Mouse (Mus musculus): ENCODE measurements around the gene Tdrd9.
"Not testable (repeated sequence)": the region's sequence is repeated elsewhere in the genome, so short reads cannot be mapped to it uniquely, and the experiment has no call there.

The Tdrd9 gene

DNA sequence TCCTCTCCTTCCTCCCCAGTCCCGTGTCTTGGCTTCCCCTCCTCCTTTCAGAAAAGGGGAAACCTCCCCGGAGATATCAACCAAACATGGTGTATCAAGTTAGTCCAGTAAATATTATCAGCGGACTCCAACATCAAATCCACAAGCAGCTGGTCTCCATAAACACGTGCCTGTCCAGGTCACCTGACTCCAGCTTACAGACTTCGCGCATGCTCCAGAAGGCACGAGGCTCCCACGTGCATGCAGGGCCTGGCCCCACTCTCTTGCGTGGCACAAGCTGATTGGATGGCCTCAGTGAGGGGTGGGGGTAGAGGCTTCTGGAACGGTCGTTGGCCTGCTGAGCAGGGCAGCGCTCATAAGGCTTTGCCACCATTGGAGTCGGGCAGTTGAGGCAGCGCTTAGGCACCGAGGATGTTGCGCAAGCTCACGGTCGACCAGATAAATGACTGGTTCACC, at the start of gene Tdrd9:
Gene Tdrd9, plus strand, starts transcription at position 329 of the 456 bp plus-strand sequence.
- no peak for DNase-seq (ENCODE audit: low read depth, low spot score)

DNA sequence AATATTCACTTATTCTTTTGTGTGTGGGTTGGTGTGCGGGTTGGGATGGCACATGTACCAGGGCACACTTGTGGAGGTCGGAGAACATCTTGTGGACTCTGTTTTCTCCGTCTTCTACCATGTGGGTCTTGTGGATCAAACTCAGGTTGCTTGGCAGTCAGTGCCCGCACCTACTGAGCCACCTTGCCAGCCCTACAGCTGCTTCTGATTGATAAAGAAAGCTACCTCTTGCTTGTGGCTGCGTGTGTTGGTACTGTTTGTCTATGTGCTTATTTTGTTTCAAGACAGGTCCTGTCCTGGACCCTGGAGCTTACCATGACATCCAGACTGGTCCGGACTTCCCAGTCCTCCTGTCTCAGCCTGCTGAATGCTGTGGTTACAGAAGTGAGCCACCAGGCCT, 48.2 kb upstream of the Tdrd9 start:
- DNase-seq (ENCODE audit: low read depth, low spot score) = no peak

DNA sequence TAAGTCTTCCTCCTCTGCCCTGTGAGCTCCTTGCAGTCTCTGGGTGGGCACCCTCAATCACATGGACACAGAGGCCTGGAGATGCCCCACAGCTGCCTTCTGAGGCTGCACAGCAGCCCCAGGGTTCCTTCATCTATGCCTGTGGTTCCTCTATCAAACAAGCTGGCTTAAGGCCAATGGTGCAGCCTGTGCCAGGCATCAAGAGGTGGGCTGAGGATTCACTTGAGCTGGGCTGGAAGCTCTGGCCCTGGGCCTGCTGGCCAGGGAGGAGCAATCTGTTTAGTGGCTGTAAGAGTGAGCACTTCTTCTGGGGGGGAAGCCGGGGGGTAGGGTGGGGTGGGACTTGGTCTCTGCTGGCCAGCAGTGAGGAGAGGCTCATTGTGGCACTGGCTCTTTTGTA, 44.0 kb upstream of the Tdrd9 start:
- DNase-seq (ENCODE audit: low read depth, low spot score) = no peak

DNA sequence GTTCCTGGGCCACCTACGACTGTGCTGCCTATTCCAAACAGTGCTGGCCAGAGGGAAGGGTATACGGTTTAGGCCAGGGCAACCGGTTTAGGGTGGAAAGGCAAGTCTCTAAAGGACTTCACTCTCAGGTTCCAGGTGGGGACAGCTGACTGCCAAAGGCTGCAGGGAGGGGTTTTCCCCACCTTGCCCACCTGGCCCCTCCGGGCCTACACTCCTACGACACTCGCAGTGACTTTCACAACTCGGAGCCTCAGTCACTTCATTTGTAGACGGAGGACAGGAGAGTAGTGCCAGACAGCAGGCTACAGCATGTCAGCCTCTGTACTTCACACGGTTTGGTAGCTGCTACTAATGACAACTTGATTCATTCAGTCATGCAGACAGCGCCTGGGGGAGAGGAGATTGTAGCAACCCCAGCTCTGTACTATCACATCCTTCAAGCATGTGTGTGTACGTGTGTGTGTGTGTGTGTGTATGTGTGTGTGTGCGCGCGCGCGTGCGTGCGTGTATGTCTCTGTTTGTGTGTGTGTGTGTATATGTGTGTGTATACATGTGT, 42.9 kb upstream of the Tdrd9 start:
- DNase-seq (ENCODE audit: low read depth, low spot score) = no peak

DNA sequence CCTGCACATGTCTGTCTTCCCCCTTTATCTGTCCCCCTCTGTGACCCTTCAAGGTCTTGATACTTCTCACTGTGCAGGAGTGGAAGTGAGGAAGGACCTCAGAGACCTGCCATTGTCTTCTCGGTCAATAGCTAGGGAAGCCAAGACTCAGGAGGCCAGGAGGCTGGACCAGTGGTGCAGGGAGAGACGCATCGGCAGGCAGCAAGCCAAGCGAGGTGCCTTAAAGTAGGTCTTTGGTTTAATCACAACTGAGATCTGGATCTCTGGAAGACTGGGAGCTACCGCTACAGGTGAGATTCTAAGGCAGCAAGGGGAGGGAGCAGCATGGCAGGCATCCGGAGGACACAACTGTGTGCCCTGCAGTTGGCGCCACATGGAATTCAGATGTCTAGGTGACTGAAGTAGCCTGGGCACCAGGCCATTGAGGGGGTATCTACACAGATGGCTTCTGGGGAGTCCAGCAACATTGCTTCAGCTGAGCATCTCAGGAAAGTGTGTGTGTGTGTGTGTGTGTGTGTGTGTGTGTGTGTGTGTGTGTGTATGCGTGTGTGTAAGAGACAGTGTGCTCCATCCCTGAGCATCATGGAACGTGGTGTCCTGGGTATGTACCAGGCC, 39.8 kb upstream of the Tdrd9 start:
- no peak for DNase-seq (ENCODE audit: low read depth, low spot score)

DNA sequence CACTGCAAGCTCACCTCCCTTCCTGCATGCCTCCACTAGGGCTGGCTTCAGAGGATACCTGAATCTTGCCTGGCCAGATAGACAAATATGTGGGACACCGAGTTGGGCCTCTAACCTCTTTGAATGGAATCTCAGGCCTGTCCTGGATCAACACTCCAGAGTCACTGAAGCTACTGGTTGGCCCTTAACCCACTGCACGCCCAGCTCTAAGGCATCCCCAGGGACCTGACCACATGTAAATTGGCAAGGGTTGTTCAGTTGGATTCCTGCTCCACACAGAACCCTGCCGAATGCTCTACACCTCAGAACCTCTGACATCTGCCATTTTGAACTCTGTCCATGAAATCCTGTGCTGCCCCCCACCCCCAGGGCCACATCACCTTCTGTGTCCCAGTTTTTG, 38.8 kb upstream of the Tdrd9 start:
- no peak for DNase-seq (ENCODE audit: low read depth, low spot score)

DNA sequence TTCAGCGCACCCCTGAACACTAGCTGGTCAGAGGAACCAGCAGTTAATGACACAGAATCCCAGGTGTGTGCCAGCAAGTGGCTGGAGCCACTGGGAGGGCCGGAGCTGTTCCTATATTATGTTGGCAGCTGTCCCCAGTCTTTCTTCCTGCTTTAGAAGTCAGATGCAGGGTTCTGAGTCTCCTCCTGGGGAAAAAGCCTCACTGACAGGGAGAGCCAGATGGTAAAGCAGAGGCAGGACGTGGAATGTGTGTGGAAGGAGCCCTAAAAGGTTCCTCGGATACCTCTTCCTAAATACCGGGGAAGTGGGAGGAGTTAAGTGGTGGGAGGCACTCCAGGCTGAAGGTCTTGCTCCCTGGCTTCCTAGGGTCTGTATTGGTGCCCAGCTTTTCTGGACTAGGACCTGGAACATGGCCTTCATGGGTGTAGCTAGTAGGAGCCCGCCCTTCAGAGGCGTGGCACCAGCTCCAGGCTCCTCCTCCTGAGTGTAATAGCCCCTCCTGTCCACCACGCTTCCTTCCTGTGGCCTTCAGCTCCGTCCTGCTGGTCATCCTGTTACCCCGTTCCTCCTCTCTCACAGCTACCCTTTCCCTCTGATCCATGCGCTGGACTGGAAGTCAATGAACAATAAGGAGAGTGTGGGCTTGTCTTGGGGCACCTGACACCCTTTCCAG, 38.2 kb upstream of the Tdrd9 start:
- DNase-seq (ENCODE audit: low read depth, low spot score) = peak; percentile 42

DNA sequence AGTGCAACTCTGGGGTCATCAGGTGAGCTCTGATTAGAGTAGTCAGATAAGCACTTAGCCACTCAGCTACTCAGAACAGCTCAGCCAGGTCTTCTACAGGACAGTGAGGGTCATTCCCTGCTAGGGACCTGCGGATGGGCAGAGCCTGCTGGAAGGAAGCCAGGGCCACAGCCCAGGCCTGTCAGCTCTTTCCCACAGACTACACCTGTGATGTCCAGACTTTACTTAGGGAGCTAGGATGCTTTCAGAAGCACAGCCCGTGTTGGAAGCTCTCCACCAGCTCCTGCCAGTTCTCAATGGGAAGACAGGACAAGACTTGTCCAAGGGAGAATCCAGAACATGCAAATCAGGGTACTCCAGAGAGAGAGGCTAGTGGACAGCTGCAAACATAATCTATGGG, 37.4 kb upstream of the Tdrd9 start:
- no peak for DNase-seq (ENCODE audit: low read depth, low spot score)

DNA sequence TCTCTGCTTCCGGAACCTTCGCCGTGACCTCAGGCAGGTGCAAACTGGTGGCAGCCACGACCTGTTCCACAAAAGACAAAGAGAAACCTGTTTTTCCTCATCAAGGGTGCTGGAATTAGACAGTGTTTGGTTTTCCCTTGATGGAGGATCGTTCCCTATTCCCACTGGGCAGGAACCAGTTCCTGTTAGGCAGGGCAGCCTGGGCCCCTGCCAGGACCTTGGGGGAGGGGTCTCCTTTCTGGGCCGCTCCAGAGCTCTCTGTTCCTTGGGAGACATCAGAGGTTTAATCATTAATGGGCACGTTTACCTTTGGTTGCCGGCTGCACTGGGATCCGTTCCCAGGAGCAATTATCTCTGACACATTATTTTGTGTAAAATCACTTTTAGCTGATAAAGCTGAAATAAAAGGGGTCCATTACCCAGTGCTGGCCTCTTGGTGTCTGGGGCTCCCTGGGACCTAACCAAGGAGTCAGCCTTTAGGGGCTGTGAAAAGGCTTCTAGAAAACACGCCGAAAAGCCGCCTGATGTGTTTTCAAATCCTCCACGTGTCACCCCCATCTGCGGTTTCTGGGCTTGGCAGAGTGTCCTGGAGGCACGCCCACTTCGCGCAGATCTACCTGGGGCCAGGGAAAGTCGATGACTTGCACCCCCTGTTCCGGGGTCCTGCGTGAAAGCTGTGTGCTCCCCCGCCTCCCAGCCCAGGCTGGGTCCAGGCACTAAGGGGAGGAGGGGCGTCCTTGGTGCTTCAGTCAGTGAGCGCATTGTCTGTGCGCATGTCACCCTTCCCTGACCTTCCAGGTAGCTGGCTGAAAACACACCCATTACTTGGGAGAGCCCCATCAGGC, 34.4 kb upstream of the Tdrd9 start:
- DNase-seq (ENCODE audit: low read depth, low spot score) = no peak

DNA sequence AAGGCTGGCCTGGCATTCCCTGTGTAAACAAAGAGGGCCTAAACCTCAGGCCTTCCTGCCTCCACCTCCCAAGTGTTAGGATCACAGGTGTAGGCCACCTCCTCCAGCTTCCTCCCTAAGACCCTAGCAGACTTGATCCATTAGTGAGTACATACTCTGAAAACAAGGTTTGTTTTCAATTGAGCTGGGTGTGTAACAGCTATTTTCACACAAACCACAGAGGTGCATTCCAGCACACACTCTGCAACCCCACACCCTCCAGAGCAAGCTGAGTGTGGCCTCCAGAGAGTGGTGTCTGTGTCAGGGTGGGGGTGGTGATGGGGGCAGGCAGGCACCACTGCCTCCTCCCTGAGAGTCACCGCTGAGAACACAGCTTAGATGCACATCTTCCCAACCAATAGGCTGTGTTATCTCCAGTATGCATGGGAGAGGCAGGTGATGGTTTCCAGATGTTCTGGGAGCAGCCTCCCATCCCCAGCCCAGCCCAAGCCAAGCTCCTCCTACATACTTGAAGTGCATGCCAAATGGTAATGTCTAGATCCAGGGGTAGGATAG, 32.7 kb upstream of the Tdrd9 start:
- DNase-seq (ENCODE audit: low read depth, low spot score) = no peak

DNA sequence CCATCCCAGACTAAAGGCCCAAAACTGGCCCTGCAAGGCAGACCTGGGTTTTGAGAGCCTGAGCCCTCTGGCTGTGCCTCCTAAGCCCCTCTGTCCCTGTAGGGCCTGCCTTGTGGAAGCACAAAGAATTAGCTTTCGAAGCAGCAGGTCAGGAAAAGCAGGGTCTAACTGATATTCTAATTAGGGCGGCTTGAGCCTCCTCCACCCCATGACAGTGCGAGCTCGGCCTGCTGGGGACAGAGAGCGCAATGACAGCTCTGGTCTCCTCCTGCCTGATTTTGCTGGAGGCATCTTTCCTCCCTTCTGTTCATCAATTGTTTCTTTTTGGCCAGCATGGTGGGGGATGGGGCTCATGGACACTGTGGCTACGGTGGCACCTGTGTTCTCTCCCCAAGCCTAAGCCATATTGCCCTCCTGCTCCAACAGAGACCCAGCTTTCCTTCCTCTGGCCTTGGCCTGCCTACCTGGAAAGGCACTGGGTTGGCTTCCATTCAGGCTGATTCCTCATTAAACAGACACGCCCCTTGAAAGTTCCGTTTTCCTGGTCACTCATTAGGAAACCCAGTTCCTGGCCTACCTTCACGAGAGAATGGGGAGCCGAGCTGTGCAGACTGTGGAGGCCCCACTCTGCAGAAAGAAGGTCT, 27.8 kb upstream of the Tdrd9 start:
- DNase-seq (ENCODE audit: low read depth, low spot score) = no peak

DNA sequence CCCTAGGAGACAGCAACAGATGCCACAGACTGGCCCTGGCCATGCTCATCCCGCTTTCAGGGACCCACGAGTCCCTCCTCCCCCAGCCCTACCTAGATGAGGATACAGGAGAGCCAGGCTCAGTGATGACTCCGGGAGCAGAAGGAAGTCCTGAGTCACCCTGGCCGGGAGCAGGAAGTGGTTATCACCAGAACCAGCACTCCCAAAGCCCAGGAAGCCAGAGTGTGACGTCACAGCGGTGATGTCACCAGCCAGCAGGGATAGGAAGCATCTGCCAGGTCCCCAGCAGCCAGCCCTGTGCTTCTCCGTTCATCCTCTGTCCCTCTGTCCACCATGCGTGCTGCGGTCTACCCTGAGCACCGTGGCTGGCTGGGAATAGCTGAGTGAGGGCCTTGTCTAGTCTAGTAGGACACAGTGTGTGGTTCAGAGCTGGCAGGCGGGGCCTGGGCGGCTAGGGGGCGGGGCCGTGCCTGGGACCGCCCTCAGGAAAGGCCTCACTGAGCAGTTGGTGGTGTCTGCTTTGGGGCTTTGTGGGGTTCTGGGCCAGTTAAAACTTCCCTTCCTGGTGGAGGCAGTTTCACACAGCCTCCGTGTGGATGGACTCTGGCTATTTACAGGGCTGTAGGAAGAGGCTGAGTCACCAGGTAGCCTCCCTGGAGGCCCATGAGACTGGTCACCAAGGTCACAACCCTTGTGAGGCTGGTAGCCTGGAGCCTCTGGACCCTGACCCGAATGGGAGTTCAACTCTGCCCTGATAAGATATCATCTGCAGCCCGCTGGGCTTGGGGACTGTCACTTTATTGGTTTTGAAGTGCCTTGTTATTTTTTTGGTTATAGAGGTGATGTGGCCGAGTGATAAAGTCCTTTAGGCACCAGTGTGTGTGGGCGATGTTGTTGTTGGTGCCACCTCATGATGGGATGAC, 27.0 kb upstream of the Tdrd9 start:
- DNase-seq (ENCODE audit: low read depth, low spot score) = not testable (repeated sequence)

DNA sequence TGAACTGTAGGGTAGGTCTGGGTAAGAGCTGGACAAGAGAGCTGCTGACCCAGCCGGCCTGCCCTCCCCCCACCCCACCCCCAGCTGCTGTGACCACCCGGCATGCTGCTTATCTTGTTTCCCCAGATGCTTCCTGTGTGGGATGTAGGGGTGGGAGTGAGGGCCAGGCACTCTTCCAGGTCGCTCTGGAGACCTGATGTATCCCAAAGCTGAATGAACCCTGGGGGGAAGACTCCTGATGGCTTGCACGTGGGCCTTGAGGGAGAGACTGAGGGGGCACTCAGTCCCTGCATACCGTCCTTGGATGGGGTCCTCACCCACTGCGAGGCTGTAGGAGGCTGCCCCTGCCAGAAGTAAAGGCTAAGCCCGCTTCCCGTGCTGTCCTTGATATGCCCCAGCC, 26.2 kb upstream of the Tdrd9 start:
- peak; percentile 53 for DNase-seq (ENCODE audit: low read depth, low spot score)

DNA sequence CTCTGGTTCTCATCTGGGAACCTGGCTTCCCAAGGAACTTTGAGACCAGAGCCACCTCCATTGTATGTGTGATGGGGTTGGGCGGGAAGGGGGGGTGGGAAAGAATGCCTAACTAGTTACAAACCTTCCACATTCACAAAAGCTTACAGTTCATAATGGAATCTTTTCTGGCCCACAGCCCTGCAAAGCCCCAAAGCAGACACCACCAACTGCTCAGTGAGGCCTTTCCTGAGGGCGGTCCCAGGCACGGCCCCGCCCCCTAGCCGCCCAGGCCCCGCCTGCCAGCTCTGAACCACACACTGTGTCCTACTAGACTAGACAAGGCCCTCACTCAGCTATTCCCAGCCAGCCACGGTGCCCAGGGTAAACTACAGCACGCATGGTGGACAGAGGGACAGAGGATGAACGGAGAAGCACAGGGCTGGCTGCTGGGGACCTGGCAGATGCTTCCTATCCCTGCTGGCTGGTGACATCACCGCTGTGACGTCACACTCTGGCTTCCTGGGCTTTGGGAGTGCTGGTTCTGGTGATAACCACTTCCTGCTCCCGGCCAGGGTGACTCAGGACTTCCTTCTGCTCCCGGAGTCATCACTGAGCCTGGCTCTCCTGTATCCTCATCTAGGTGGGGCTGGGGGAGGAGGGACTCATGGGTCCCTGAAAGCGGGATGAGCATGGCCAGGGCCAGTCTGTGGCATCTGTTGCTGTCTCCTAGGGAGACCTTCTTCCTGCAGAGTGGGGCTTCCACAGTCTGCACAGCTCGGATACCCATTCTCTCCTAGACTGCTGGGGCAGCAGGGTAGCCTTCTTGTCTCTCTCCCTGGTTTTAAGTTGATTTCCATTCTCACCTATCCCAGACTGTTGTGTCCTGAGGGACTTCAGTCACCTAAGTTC, 25.3 kb upstream of the Tdrd9 start:
- not testable (repeated sequence) for DNase-seq (ENCODE audit: low read depth, low spot score)

DNA sequence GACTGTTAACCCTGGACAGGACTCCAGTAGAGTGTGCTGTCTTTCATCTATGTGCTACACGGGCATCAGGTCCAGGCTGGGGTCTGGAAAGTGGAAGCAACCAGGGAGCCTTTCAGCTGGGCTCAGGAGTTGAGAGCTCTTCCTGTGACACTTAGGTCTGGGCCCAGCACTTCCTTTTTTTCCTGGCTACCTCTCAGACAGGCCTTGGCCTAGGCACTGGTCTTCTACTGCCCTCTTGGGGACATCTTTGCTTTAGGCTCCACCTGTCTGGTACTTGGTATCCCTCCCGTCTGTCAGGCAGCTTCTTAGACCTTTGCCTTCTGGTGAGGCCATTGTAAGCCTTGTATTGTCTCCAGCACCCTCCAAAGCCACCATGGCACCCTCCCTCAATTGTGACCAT, 24.6 kb upstream of the Tdrd9 start:
- DNase-seq (ENCODE audit: low read depth, low spot score) = peak; percentile 63

DNA sequence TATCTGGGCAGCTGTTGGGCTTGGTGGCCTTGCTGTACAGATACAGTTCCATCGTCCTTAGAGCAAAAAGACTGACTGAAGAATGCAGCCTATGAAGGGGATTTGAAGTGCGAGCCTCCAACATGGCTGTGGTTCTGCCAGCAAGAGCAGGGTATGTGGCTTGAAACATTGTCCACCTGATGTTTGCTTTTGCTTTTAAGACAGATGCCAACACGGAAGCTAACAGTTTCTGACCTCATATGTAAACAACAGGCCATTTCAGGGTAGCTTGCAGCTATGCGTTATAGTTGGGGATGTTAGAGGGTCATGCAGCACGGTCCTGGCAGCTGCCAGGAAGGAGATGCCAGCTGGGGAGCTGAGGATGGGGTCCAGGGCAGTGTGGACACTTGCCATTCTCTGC, 20.9 kb upstream of the Tdrd9 start:
- no peak for DNase-seq (ENCODE audit: low read depth, low spot score)

DNA sequence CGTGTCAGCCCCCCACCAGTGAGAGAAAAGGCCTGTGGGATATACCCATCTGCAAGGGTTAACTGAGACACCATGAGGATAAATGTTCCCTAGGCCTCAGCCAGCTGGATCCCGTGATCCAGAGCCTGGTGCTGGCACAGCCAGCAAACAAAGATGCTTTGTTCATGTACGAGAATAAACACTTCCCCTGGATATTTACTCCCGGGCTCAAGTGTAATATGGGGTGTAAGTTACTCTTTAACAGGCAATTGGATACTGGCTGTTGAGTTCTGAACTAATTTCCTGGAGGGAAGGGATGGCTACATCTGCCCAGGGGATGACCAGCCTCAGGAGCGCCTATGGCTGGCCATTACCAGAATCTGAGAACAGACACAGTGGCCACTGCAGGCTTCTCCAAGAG, 19.7 kb upstream of the Tdrd9 start:
- DNase-seq (ENCODE audit: low read depth, low spot score) = no peak

DNA sequence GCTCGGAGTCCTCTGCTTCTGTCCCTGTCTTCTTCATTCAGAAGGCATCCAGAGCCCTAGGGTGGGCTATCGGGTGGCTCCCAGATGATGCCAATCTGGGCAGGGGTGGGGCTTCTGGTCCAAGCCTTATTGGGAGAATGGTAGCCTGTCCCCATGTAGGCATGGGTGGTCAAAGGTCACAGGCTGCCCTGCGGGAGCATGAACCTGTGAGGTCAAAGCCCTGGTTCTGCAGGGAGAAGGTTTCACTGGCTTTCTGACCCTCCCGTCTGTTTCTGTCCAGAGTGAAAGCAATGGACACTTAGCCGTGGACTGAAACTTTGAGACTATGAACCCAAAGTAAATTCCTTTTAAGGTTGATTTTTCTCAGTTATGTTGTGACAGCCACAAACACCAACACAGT, 15.2 kb upstream of the Tdrd9 start:
- DNase-seq (ENCODE audit: low read depth, low spot score) = no peak

DNA sequence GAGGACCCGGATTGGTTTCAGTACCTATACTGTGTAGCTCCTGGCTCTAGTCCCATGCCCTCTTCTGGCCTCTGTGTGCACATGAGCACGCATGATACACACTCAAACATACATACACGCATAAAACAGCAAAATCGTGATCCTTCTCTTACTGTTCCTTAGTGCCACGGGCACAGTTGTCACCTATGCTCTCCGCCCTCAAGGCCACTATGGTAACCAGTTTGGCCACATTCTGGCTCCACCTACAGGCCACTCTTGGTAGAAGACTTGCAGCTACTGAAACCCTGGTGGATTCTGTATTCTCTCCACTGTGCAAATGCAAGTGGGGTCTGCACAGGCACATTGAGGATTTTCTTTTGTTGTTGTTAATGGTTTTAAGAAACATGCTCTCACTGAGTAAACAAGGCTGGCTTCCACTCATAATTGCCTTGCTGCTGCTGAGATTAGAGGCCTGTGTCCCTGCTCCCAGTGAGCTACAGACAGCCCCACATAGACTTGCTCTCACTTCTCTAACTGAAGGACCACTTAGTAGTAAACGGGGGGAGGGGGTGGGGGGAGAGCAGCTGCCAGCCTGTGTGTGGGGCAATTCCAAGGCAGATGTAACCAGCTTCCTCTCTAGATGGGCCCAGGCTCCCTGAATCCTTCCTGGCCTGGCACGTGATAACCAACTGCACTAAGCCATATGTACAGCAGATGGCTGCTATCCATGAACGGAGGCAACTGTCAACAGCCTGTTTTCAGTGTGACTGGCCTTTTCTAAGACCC, 13.1 kb upstream of the Tdrd9 start:
- DNase-seq (ENCODE audit: low read depth, low spot score) = peak; percentile 36
